Comparison of ENCODE assay signal across 28 mouse cellular contexts in genomic region chr12:41689809-41690208, GRCm38 (mm10).
"Had no signal": no experiment of that assay in that cellular context is flagged by ENCODE, and none has a peak within 500 bp of the region (broad histone marks: within the 10 kb centered on the region; RNA-seq: fewer than 3 reads in every experiment).

No protein-coding gene starts in this region.

- H3K4me3 ChIP-seq: embryonic facial prominence, embryonic 10.5 days; embryonic facial prominence, embryonic 12.5 days; embryonic facial prominence, embryonic 13.5 days; embryonic facial prominence, embryonic 15.5 days; erythroblast, embryonic 14.5 days; forebrain, embryonic 10.5 days; forebrain, embryonic 12.5 days; forebrain, embryonic 13.5 days; forebrain, embryonic 15.5 days; gastrocnemius, adult 2 months had no signal

- H3K4me2 ChIP-seq: embryonic facial prominence, embryonic 12.5 days; embryonic facial prominence, embryonic 13.5 days; embryonic facial prominence, embryonic 15.5 days; forebrain, embryonic 12.5 days; forebrain, embryonic 13.5 days; forebrain, embryonic 15.5 days had no signal

- H3K9ac ChIP-seq: embryonic facial prominence, embryonic 12.5 days; embryonic facial prominence, embryonic 13.5 days; embryonic facial prominence, embryonic 15.5 days; forebrain, embryonic 12.5 days; forebrain, embryonic 13.5 days; forebrain, embryonic 15.5 days; forebrain, postnatal 0 days had no signal

- ATAC-seq: forebrain, embryonic 13.5 days; forebrain, embryonic 14.5 days; forebrain, embryonic 15.5 days; forebrain, embryonic 16.5 days; forebrain, postnatal 0 days had no signal

- H3K4me1 ChIP-seq: embryonic facial prominence, embryonic 10.5 days; embryonic facial prominence, embryonic 12.5 days; embryonic facial prominence, embryonic 13.5 days; embryonic facial prominence, embryonic 15.5 days; forebrain, embryonic 12.5 days; forebrain, embryonic 13.5 days; forebrain, embryonic 15.5 days had no signal

- H3K9me3 ChIP-seq: embryonic facial prominence, embryonic 10.5 days; embryonic facial prominence, embryonic 12.5 days; embryonic facial prominence, embryonic 13.5 days; embryonic facial prominence, embryonic 15.5 days; forebrain, embryonic 10.5 days; forebrain, embryonic 12.5 days; forebrain, embryonic 13.5 days; forebrain, embryonic 15.5 days had no signal

- H3K27ac ChIP-seq: embryonic facial prominence, embryonic 10.5 days; embryonic facial prominence, embryonic 12.5 days; embryonic facial prominence, embryonic 13.5 days; embryonic facial prominence, embryonic 15.5 days; forebrain, embryonic 10.5 days; forebrain, embryonic 12.5 days; forebrain, embryonic 13.5 days; forebrain, embryonic 15.5 days; gastrocnemius, adult 2 months had no signal

- DNase-seq: cerebellum, adult 2 months; cerebellum, adult 8-10 months; cerebellum, adult 9-10 months; cerebellum, adult 9-11 months; cerebellum, postnatal 10 days; cerebellum, postnatal 14 days; cerebellum, postnatal 25 days; cerebellum, postnatal 36 days; embryo, embryonic 11 days; forebrain, postnatal 0 days; gastrocnemius, adult 2 months; gastrocnemius, postnatal 10 days; gastrocnemius, postnatal 14 days; gastrocnemius, postnatal 25 days; gastrocnemius, postnatal 36 days; heart, adult 11 months; heart, adult 18-20 months had no signal

- H3K27me3 ChIP-seq: embryonic facial prominence, embryonic 12.5 days; embryonic facial prominence, embryonic 13.5 days; embryonic facial prominence, embryonic 15.5 days; forebrain, embryonic 12.5 days; forebrain, embryonic 13.5 days; forebrain, embryonic 15.5 days had no signal

- H3K36me3 ChIP-seq: embryonic facial prominence, embryonic 10.5 days; embryonic facial prominence, embryonic 12.5 days; embryonic facial prominence, embryonic 13.5 days; embryonic facial prominence, embryonic 15.5 days; forebrain, embryonic 10.5 days; forebrain, embryonic 12.5 days; forebrain, embryonic 15.5 days had no signal
